Mouse (Mus musculus): ENCODE data around the gene Gm17606.

The Gm17606 gene

DNA sequence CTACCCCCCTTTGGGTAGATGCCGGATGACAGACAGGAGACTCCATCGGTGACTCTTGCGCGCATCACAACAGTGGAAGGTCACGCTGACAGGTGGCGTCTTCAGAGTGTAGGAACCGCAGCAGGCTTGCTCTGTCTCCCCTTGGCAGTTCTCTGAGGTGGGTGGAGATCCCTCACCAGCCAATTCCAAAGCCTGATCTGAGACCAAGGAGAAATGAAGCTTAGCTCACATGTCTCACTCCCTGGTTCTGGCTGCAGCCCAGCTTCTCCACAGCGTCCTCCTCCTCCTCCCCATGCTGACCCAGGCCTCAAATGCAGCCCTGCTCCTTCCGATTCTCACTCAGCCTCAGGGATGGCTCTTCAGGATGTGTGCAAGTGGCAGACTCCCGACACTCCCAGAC, 15.8 kb upstream of the Gm17606 start:
- DNase-seq (ENCODE audit: extremely low spot score): no peak

DNA sequence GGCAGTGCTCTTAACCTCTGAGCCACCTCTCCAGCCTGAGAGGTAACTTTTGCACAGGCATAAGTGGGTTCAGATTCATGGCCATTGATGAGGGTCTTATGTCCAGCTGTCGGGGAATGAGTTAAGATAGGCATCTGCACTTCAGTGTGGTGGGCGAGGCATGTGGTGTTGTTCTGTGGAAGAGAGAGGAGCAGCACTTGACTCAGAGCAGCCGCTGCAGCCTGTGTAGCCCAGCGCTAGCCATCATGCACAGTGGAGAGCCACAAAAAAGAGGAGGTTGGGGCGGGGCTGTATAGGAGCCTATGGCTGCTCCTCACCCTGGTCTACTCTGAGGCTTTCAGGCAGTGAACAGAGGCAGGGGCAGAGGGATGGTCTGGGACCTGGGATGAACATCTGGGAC, 12.6 kb upstream of the Gm17606 start:
- DNase-seq (ENCODE audit: extremely low spot score): no peak

DNA sequence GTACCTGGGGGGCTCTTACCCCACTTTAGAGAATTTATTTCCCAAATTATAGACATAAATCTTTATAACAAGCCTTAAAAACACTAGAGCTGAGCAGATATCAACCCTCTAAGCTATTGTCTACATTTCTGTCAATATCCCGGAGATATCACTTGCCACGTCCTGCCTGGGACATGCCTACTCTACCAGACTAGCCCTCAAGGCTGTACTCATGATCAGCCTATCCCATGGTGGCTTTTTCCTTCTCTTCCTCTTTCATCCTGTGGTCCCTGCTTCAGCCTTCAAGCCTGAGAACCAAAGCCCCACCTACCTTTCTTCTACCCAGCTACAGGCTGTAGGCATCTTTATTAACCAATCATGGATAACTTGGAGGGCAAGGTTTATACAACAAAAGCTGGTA, 11.0 kb upstream of the Gm17606 start:
- DNase-seq (ENCODE audit: extremely low spot score): no peak

DNA sequence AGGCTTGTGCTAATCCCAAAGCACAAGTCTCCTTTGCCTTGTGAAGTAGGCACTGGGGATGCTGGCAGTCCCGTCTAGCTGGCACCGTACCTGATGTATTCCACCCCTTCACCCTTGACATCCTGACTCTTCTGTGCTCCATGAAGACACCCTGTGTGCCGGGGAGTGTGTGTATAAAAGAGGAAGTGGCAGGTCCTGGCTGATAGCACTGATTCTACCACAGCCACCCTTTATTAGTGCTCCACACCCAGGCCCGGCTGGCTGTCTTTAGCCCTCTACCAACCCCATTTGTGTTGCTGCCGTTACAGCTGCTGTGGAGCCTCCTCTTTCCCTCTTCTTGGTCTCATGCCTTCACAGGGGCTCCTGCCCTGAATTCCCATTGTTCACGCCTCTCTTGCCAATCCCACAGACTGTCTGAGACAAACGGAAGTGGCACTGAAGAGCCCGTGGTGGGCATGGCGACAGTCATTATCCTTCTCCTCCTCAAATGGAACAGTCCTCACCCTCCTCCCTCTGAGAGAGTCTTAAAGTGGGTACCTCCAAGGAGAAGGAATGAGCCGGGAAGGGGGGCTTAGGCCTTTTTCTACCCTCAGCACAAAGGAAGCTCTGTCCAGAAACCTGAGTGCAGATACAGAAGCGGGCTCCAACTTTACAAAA, 10.0 kb upstream of the Gm17606 start:
- no peak for DNase-seq (ENCODE audit: extremely low spot score)

DNA sequence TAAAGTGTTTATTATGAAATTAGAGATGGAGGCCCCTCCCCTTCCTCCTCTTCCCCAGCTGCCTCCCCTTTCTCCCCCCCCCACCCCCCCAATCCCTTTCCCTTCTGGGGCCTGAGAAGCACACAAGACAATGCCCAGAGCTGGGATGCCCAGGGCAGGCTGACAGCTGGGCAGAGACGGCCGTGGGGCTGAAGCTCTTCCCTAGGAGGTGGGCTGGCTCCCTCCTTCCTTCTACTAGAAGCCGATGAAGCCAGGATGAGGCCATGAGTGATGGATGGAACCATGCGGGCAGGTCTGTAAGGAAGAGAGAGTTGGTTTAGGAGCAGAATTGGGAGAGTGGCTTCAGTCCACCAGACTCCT, 9.5 kb upstream of the Gm17606 start:
- no peak for DNase-seq (ENCODE audit: extremely low spot score)

DNA sequence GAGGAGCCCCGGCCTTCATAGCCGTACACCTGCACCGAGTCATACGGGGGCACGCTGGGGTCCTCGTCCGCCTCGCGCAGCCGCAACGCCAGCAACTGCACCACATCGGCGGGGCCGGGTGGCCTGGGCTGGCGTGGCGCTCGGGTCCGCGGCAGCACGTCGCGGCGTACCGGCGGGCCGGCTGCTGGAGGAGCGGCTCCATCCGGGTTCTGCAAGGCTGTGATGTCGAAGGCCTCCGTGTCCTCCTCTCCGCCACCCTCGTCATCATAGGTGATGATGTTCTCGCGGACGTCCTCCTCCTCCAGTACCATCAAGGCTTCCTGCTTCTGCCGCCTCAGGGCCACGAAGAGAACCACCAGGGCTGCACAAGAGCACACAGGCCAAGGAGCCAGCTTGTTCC, 8.5 kb upstream of the Gm17606 start:
- DNase-seq (ENCODE audit: extremely low spot score): no peak

DNA sequence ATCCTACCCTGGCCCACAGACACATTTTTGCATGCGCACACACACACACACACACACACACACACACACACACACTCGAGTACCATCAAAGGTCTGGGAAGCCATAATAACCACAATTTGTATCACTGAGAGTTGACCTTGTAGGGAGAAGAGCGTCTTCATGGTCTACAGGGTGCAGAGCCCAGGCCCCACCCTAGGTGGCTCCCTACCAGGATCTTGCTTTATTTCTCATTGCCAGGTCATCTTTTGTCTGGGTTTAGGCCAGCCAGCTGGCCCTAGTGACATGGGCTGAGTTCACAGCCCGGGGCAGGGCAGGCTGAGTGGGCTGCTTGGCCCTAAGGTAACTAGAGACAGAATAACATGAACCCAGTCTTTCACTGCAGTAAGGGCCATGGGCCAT, 6.6 kb upstream of the Gm17606 start:
- no peak for DNase-seq (ENCODE audit: extremely low spot score)

DNA sequence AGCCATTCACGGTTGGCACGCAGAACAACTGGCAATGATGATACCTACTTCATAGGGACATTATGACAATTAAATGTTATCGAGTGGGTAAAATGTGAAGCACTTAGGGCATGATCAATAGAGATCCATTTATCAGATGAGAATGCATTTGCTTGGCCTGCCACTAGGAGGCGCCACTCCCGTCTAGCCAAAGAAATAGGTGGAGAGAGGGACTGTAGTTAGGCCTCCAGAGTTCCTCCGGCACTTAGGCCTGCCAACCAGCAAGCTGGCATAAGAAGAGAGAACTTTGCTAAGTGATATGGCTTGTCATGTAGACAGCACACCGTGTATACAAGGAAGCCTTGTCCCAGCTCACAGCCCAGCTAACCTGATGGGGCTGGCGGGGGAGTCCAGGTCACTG, 3.8 kb upstream of the Gm17606 start:
- DNase-seq (ENCODE audit: extremely low spot score): peak; percentile 60

DNA sequence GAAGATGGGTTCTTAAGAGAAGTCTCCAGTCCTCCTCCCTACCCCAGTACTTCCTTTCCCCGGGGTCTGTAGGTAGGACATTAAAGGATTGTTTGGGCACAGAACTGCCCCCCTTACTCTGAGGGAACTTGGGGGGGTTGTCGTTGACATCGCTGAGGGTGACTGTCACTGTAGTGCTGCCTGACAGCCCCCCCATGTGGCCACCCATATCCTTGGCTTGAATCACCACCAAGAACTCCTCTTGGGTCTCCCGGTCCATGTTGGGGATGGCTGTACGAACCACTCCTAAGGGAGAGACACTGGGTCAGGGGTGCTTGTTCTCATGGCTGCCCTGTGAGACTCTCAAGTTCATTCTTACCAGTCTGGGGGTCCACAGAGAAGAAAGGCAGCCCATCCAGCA, 2.5 kb upstream of the Gm17606 start:
- DNase-seq (ENCODE audit: extremely low spot score): no peak

DNA sequence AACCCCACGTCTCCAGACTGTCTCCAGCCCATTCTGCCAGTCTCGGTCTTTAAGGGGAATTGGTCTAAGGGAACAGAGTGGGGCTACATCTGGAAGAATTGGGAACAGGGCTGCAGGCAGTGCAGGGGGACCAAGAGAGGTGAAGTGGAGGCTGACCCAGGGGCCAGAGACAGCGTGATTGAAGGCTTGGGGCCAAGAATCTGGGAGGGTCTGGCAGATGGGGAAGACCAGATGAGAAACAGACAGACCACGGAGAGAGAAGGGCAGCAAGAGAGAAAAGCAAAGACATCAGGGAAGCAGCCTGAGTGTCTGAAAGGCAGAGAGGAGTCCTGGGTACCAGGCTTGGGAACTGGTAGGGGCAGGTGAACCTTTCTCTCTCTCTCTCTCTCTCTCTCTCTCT, 631 bp upstream of the Gm17606 start:
- peak; percentile 30 for DNase-seq (ENCODE audit: extremely low spot score)

DNA sequence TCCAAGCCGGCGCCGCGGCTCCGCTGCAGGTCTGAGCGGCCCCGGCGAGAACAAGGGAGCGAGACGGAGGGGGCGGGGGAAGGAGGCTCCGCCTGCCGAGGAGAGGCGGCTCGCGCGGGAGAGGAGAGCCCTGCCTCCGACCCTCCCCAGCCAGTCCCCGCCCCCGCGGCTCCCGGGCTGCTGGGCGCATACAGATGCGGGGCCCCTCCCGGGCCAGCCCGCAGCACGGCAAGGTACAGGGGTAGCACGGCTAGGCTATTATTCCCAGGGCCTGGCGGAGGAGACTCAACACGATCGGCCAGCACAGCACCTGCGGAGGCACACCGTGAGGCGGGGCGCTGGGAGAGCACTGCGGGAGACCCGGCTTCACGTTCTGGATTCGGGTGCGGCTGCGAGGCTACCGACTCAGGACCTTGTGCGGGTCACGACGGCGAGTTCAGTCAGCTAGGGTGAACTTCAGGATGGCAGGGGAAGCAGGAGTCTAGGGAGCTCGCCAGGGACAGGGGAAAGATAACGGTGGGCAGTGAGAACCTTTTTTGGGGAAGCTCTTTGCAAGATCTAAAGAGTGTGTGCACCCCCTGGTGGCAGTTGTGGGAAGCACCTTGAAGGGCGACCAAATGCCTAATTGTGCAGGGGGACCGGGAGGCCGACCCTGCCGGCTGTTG, 685 bp downstream of the Gm17606 start, which contains the start of gene Cdh24:
TSS of gene Cdh24 (minus strand) at position 60 of the 665 bp plus-strand sequence.
- peak; percentile 95 for DNase-seq (ENCODE audit: extremely low spot score)

DNA sequence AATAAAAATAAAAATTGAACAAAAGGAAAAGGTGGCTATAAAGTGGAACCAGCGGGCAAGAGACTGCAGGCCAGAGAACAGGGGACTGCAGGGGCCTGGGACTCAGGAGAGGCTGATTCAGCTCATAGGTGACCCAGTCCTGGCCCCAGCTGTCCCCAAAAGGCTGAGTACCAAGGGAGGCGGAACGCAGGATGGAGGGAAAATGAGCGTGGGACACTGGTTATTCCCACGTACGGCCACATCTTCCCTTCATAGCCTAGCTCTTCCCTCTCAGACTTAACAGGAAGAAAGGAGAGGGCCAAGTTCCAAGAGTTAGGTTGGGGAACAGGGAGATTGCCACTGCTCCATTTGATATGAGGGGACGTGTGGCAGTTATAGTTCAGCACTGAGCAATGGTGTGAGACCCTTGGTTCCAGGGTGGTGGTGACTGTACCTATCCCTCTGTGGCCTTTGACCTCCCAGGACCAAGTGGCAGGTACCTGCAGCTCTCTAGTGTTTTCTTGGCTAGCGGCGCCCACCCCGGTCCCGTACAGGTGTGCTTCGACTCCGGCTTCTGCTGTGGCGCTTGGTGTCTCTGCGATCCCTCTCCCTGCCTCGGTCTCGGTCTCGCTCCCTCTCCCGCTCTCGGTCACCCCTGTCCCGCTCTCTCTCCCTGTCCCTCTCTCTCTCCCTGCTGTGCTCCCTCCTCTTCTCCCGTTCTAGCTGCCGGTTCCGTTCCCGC, 1.6 kb downstream of the Gm17606 start:
- no peak for DNase-seq (ENCODE audit: extremely low spot score)

DNA sequence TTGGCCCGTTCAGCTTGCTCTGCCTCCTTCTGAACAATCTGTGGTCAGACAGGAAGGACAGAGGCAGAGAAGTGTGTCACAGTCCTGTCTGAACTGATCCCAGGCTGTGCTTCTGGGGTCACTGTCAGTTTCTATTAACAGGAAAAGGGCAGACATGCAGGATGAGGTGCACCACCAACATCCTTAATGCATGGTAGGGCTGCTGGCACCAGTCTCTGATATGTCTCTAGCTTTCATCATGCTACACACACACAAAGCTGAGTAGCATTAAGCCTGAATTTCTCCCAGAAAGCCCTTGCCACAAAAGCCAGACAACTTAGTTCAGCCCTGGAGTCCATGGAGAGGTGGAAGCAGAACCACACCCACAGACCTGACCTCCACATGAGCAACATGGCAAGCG, 2.3 kb downstream of the Gm17606 start:
- no peak for DNase-seq (ENCODE audit: extremely low spot score)

DNA sequence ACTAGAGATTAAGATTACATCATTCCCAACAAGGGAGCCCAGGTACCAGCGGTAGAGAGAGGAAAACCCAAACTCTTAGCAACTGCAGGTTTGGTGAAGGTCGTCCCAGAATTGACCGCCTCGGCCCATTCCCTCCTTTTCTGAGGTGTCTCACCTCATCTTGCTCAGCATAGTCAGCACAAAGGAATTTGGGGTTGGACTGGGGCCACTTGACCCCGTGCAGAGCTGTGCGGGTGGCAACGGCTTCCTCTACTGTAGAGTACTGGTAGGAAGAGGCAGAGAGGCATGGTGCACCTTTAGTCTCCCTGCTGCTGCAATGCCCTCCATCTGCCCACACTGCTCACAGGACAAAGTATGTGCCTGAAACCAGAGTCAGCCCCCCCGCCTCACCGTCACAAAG, 3.5 kb downstream of the Gm17606 start:
- no peak for DNase-seq (ENCODE audit: extremely low spot score)

DNA sequence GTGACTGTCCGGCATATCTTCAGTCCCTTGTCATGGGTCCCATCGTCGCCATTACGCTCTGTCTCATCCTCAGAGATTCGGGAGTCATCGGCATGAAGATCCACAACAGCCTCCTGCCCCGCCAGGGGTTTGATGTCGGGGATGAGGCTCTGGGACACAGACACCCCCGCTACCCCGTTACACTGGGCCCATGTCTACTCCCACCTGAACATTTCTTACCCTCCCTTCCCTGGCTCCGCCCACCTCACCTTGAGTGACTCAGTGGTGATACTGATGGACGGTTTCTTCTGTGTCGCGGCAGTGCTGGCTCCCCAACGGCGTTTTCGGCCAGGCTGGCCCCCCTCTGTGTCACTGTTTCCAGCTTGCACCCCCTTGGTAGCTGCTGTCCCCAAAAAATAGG, 5.7 kb downstream of the Gm17606 start:
- no peak for DNase-seq (ENCODE audit: extremely low spot score)

DNA sequence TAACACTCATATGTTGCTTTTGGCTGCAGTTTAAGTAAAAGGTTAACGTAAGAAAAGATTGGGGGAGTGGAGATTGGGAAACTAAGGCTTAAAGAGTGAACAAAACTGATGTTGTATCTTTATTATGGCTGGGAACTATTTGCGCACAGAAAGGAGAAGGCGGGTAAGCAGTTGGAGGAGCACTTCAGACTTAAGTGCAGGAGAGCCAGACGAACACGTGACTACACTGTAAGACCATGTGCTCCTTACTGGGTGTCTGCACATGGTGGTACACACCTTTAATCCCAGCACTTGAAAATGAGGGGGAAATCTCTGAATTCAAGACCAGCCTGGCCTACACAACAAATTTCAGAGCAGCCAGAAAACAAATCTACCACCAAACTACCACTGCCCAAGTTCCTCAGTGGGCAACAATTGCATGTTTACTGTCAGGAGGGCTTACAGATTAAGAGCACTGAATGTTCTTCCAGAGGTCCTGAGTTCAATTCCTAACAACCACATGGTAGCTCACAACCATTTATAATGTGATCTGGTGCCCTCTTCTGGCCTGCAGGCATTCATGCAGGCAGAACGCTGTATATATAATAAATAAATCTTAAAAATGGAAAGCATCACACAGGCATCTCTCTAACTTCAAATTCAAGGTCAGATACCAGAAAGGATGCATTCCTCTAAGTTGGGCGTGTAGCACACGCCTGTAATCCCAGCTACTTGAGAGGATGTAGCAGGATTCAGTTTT, 6.3 kb downstream of the Gm17606 start:
- no peak for DNase-seq (ENCODE audit: extremely low spot score)

DNA sequence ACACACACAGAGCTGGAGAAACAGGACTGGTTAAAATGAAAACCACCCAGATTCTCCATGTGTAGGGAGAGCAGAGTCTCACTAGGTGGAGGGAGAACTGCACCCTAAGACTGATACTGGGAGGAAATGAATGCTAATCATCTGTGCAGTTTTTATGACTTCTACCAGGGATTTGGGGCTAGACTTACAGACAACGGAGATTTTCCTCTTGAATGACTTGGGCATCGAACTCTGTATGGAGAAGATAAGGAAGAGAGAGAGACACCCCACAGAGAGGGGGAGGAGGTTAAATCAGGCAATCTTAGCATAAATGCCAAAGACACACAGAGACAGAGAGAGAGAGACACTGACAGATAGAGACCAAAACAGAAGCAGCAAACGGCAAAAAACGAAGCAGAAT, 7.1 kb downstream of the Gm17606 start:
- no peak for DNase-seq (ENCODE audit: extremely low spot score)

DNA sequence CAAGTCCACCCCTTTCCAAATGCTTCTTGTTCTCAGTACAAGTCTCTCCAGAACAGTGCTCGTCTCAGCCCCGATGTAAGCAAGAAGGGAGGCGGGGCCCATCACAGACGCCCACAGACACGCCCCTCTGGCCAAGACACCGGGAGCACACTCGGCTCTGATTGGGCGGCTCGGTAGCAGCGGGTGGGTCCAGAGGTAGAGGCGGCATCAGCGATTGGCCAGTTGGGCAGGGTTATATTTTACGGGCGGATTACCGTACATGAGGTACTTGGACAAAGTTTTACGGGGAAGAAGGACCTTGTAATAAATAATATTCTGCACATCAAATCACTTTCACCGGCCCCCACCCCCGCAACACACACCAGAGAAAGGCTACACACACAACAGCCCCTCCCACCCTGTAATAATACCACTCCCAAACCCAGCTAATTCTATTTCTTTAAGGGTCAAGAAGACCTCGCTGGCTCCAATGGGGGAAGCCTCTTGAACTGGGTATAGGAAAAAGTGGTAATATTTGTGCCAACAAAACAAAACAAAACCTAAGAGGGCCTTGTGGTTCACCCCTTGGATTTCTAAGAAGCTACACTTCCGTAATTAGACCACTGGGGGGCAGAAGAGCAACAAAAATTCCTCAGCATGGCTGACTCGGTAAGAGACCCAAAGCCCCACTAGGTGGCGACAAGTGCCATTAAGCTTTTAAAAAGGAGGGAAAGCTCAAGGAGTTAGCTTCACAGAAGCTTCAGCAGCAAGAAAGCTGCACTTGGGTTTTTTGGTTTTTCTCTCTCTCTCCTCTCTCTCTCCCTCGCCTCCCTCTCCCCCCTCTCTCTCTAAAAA, 10.1 kb downstream of the Gm17606 start:
- peak; percentile 88 for DNase-seq (ENCODE audit: extremely low spot score)

DNA sequence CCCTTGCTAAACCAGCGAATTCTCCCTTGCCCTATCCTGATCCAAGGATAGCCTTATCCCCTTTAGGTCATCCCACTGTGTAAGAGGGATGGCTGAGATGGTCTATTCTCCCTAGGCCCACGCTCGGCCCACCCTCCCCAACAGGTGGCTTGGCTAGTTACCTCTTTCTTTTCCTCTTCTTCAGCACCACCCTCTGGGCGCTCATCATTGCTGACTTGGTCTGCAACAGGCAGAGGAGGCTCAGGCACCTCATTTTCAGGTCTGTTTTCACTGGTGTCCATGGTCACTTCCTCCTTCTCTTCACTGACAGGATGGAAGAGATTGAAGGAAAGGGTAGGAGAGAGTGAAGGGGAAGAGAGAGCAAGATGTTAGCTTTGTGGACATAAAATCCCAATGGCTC, 10.8 kb downstream of the Gm17606 start:
- no peak for DNase-seq (ENCODE audit: extremely low spot score)

DNA sequence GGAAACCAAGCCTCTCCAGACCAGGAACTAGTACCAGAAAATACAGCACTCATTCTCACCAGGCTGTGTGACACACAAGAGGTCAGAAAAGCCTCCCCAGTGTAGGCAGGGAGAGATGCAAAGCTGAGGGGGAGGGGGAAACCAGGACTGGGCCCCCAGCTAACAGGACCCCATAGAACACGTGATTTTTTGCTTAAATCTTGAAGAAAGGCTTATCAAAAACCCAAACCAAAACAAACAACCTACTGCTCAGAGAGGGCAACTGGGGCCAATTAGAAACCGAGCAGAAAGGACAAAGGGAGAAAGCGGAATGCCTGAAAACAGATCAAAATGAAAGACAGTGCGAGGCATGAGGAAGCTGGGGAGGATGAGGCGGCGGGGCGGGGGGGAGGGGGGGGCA, 12.0 kb downstream of the Gm17606 start:
- DNase-seq (ENCODE audit: extremely low spot score): peak; percentile 38

DNA sequence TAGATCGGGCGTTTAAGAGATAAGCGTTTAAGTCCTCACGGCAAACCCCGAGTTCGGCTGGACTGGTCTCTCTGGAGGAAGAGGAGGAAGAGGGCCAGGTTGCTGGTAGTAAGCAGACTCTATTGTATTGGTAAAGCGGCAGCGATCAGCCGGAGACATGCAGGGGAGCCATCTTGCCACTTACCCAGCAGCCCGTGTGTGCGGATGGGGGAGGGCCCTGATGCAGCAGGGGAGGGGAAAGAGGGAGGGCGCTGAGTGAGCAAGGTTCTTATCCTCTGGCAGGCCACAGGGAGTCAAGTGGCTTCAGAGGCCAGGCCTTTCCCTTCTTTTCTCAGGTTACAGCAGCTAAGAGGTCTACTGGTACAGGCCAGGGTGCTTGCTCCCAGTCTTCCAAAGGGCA, 12.7 kb downstream of the Gm17606 start:
- peak; percentile 92 for DNase-seq (ENCODE audit: extremely low spot score)

DNA sequence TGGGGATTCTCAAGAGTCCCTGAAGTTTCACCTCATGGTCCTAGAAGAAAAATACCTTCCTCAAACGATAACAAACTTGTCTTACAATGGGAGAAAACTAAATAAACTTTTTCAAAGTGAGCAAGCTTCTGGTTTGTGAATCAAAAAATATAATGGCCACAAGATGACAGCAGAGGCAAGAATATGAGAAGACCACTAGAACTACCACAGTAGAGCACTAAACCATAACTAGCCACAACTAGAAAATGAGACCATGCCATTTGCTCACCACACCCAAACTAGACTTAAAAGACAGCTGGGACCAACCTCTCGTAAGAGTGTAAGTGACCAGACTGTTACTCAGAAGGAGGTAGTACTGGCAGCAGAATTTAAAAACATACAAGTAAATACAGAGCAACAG, 19.3 kb downstream of the Gm17606 start:
- DNase-seq (ENCODE audit: extremely low spot score): no peak
